Mouse (Mus musculus) lung, embryonic 14.5 days (tissue): Measurements from ENCODE around the gene Mrgprh. TPM values are rescaled to one million over a fixed set of nuclear protein-coding genes. Genes with fewer than 3 reads are reported as not detected.
A peak's percentile ranks its signal among the peaks of the same experiment; 100 is the strongest.

ENCODE experiments used
- ATAC-seq: fragments of 200-750 bp; cut with Nextera tagmentation; 2 replicates; pipeline ENCODE4 v1.8.0; 2017; ENCODE audit warnings: mild to moderate bottlenecking, moderate TSS enrichment, moderate library complexity; ENCODE audit not compliant: insufficient read depth
- DNase-seq: peaks from one replicate; pipeline ENCODE4 v3.0.0-alpha.2; 2015
- H3K27ac ChIP-seq: fragments of 300-500 bp; sonication (generic); 2 replicates; pipeline ENCODE4 v1.5.1; 2014; ENCODE audit warnings: low read depth, mild to moderate bottlenecking, moderate library complexity
- H3K27me3 ChIP-seq: fragments of 300-500 bp; sonication (generic); 2 replicates; pipeline ENCODE4 v1.6.1; 2014; ENCODE audit warnings: low read length, control low read depth; ENCODE audit not compliant: insufficient read depth
- H3K36me3 ChIP-seq: fragments of 300-500 bp; sonication (generic); 2 replicates; pipeline ENCODE4 v1.6.1; 2014; ENCODE audit warnings: control low read depth; ENCODE audit not compliant: insufficient read depth
- H3K4me1 ChIP-seq: fragments of 300-500 bp; sonication (generic); 2 replicates; pipeline ENCODE4 v1.6.1; 2014; ENCODE audit warnings: antibody characterized with exemption, control low read depth; ENCODE audit not compliant: insufficient read depth
- H3K4me2 ChIP-seq: fragments of 300-500 bp; sonication (generic); 2 replicates; pipeline ENCODE4 v1.6.1; 2014; ENCODE audit warnings: mild to moderate bottlenecking
- H3K4me3 ChIP-seq: fragments of 300-500 bp; sonication (generic); 2 replicates; pipeline ENCODE4 v1.5.1; 2014; ENCODE audit warnings: low read depth, low read length
- H3K9ac ChIP-seq: fragments of 300-500 bp; sonication (generic); 2 replicates; pipeline ENCODE4 v1.6.1; 2014
- H3K9me3 ChIP-seq: fragments of 300-500 bp; sonication (generic); 2 replicates; pipeline ENCODE4 v1.6.1; 2016; ENCODE audit warnings: low read depth, low read length, control low read depth
- CTCF ChIP-seq: IDR thresholded peaks from 2 replicates; pipeline ENCODE4 v1.5.1; 2016; ENCODE audit warnings: antibody characterized with exemption, low read depth
- WGBS: fragments of 180-500 bp; shearing (Covaris S2); extraction: QIAGEN DNeasy Blood & Tissue Kit; methylation state at CpG from one replicate; pipeline ENCODE4 v1.1.7; 2014; 5-methylcytosine and 5-hydroxymethylcytosine counted together
- polyA plus RNA-seq: library from polyadenylated mRNA; unstranded; fragments of >200 nt; fragmentation: Nextera tagmentation; extraction: Ambion mirVana; gene quantifications from 2 replicates; pipeline ENCODE4 v1.2.1, GENCODE M21; 2014

Mrgprh gene
- polyA plus RNA-seq, 1 experiment from 2014 or later: not detected

- Histone ChIP-seq H3K27ac (no peak overlapping the region), H3K27me3 (no peaks in the 10 kb centered on the region), H3K9ac (no peak overlapping the region), H3K9me3 (no peaks in the 10 kb centered on the region), H3K36me3 (no peaks in the 10 kb centered on the region), H3K4me3 (no peak overlapping the region), H3K4me1 (peaks cover 4% of the 10 kb centered on the region; the same call in 1 of the 2 replicates), H3K4me2 (no peak overlapping the region)
- no peak for DNase-seq
- WGBS: 67% methylated on average over 10 of the region's 10 CpGs
- ATAC-seq: no peak
- no peak for TF ChIP-seq CTCF
These were observed 36.2 kb upstream of the Mrgprh start for GRCm38 (mm10) chr17:12839475-12840267.

- Histone ChIP-seq H3K9ac (no peak overlapping the region), H3K27ac (no peak overlapping the region), H3K4me2 (no peak overlapping the region), H3K9me3 (no peaks in the 10 kb centered on the region), H3K36me3 (no peaks in the 10 kb centered on the region), H3K27me3 (no peaks in the 10 kb centered on the region), H3K4me1 (peaks cover 4% of the 10 kb centered on the region; the same call in 1 of the 2 replicates), H3K4me3 (no peak overlapping the region)
- WGBS: 70% methylated on average over 6 of the region's 6 CpGs
- DNase-seq: no peak
- ATAC-seq: no peak
- TF ChIP-seq CTCF: no peak
These were observed 32.0 kb upstream of the Mrgprh start for GRCm38 (mm10) chr17:12843826-12844225.

- Histone ChIP-seq H3K4me2 (no peak overlapping the region), H3K4me1 (peaks cover 4% of the 10 kb centered on the region; the same call in 1 of the 2 replicates), H3K9me3 (no peaks in the 10 kb centered on the region), H3K27ac (no peak overlapping the region), H3K4me3 (no peak overlapping the region), H3K27me3 (no peaks in the 10 kb centered on the region), H3K9ac (no peak overlapping the region), H3K36me3 (no peaks in the 10 kb centered on the region)
- no peak for TF ChIP-seq CTCF
- 77% methylated on average over 4 of the region's 4 CpGs for WGBS
- ATAC-seq (no peak), DNase-seq (no peak)
These were observed 31.3 kb upstream of the Mrgprh start for GRCm38 (mm10) chr17:12844540-12844939.

GRCm38 (mm10) chr17:12845862-12846261, 30.0 kb upstream of the Mrgprh start:
- H3K27me3 ChIP-seq: no peaks in the 10 kb centered on the region

GRCm38 (mm10) chr17:12846474-12846873, 29.4 kb upstream of the Mrgprh start:
- H3K4me3 ChIP-seq: no peak overlapping the region
- no peaks in the 10 kb centered on the region for H3K9me3 ChIP-seq
- no peaks in the 10 kb centered on the region for H3K36me3 ChIP-seq
- no peak overlapping the region for H3K9ac ChIP-seq
- H3K27me3 ChIP-seq: no peaks in the 10 kb centered on the region
- H3K4me2 ChIP-seq: no peak overlapping the region
- peak overlapping the region; percentile 20; the same call in 1 of the 2 replicates for H3K27ac ChIP-seq
- peaks cover 4% of the 10 kb centered on the region; the same call in 1 of the 2 replicates for H3K4me1 ChIP-seq
- no peak for TF ChIP-seq CTCF
- WGBS: 69% methylated on average over 5 of the region's 5 CpGs
- ATAC-seq (no peak), DNase-seq (no peak)

More at GRCm38 (mm10) chr17:12845862-12846261, 30.0 kb upstream of the Mrgprh start:
- no peak for TF ChIP-seq CTCF
- Histone ChIP-seq H3K4me2 (no peak overlapping the region), H3K27ac (peak overlapping the region; percentile 20; the same call in 1 of the 2 replicates), H3K4me3 (no peak overlapping the region), H3K9me3 (no peaks in the 10 kb centered on the region), H3K4me1 (peaks cover 4% of the 10 kb centered on the region; the same call in 1 of the 2 replicates), H3K36me3 (no peaks in the 10 kb centered on the region), H3K9ac (no peak overlapping the region)
- ATAC-seq (peak; percentile 58; the same call in 1 of the 2 replicates), DNase-seq (peak; percentile 54)
- WGBS: 20% methylated on average over 5 of the region's 5 CpGs

GRCm38 (mm10) chr17:12847736-12848135, 28.1 kb upstream of the Mrgprh start:
- Histone ChIP-seq H3K9ac (no peak overlapping the region), H3K27ac (no peak overlapping the region), H3K4me1 (peaks cover 4% of the 10 kb centered on the region; the same call in 1 of the 2 replicates), H3K36me3 (no peaks in the 10 kb centered on the region), H3K4me3 (no peak overlapping the region), H3K4me2 (no peak overlapping the region), H3K9me3 (no peaks in the 10 kb centered on the region), H3K27me3 (no peaks in the 10 kb centered on the region)
- 55% methylated on average over 4 of the region's 4 CpGs for WGBS
- no peak for ATAC-seq
- no peak for DNase-seq
- TF ChIP-seq CTCF: no peak

GRCm38 (mm10) chr17:12849778-12850382, 26.0 kb upstream of the Mrgprh start:
- H3K4me1 ChIP-seq: no peaks in the 10 kb centered on the region
- H3K9me3 ChIP-seq: no peaks in the 10 kb centered on the region
- DNase-seq: no peak
- H3K4me2 ChIP-seq: no peak overlapping the region
- H3K27ac ChIP-seq: no peak overlapping the region
- H3K4me3 ChIP-seq: no peak overlapping the region
- no peaks in the 10 kb centered on the region for H3K36me3 ChIP-seq
- no peak overlapping the region for H3K9ac ChIP-seq
- TF ChIP-seq CTCF: no peak
- no peaks in the 10 kb centered on the region for H3K27me3 ChIP-seq
- 79% methylated on average over 8 of the region's 8 CpGs for WGBS
- no peak for ATAC-seq
